Mouse (Mus musculus): Measurements from ENCODE around the gene Pard3.

Pard3 gene

DNA sequence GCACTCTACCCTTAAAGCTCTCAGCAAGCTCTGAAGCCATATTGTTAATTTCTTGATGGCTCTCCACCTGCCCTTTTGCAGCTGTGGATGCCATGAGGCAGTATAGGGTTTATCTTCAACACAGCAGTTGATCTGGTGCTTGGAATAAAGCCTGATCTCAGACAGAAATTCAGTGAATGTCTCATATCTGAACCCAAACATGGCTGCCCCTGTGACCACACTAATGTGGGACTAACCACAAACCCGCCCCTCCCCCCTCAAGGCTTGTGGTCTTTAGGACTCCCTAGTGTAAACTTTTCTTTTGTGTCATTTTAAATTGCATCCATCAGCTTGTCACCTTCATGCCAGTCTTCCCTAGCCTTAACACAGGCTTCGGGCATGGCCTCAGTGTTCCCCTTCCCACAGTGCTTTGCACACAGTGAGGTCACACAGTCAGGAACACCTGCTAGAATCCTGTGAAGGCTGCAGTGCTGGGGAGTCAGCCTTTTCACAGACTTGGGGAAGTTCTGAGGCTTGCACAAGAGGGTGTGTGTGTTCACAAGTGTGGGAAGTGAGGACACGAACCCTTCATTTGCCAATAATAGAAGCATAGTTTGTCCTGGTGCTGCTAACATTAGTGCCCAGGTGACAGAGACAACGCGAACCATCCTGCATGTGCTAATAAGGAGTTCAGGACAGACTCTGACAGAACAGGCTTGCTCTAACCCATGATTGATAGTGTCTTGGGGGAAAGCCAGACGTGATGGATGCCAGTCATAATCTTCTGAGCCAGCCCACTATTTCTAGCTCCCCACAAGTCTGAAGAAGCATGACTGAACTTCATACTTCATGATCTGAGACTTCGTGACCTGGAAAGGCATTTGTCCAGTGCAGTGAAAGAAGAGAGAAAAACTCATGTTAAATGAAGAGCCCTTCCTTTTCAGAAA lies 451.4 kb downstream of the Pard3 start:
- no peak for DNase-seq

- no peak for DNase-seq
These were observed 452.4 kb downstream of the Pard3 start for GRCm38 (mm10) chr8:127516043-127516442.

DNA sequence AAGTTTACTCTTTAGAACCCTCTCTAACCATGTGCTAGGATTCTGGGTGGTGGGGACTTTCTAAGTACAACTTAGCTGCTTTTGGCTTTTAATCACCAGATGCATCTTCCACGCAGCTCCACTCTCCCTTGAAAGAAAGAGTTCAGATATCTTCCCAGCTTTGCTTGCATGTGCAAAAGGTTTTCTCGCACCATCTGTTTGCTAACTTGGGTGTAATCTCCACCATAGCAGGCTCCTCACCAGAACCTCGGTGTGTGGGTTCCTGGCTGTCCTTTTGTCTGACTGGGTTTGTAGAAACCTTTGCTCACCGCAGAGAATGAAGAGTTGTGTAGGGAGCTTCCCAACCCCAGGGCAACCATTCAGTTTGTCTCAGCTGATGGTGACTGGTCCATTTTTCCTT lies 462.0 kb downstream of the Pard3 start:
- DNase-seq: no peak

- DNase-seq: no peak
These were observed 464.6 kb downstream of the Pard3 start for GRCm38 (mm10) chr8:127528315-127528714.

DNA sequence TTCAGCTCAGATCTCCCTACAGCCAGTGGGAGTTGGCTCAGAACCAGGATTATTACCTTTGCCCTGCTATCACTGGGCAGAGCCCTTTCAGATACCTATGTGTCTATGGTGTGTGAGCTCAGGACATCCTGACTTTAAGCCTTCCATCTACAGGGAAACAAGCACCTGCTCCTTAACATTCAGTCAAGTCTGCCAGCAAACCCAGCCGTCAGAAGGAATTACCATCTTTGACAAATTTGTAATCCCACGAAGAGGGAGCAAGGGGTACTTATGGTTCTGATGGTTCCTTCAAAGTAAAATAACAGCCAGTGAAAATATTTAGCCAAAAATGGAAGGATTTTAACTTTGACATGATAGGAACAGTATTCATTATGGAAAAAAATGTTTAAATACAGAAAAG lies 466.1 kb downstream of the Pard3 start:
- no peak for DNase-seq

DNA sequence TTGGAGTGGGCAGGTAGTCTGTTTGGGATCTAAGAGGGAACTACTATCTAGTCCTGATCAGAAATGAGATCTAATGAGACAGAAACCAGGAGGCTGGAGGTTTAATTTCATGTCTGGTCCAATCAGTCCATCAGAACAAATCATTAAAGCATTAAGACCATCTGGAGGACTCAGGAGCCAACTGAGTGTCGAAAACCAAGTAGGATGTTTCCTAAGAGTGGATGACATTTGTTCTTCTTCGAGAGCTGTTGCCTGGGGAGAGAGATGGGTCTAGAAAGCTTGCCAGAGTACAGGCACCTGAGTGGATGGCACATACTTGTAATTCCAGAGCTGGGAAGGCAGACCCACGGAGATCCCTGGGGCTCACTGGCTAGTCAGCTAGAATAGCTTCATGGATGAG lies 468.2 kb downstream of the Pard3 start:
- no peak for DNase-seq

DNA sequence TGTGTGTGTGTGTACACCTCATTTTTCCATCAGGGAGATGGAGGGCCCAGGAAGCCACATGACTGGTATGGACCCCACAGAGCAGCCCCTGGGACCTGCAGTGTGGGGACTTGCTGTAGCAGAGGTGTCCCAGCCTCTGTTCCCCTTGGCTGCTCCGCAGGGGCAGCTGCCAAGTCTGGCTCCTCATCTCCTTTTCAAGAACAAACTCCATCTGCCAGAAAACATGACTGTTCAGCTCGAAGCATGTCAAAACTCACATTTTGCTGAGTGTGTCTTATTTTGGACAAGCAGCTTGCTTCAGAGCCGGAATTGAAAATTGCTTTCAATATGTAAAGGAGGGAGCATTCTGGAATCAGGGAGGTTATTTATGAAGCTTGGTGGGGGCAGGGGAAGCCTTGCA lies 471.1 kb downstream of the Pard3 start:
- peak; percentile 13 for DNase-seq

GRCm38 (mm10) chr8:127535192-127535845 lies 471.6 kb downstream of the Pard3 start:
- DNase-seq: no peak

DNA sequence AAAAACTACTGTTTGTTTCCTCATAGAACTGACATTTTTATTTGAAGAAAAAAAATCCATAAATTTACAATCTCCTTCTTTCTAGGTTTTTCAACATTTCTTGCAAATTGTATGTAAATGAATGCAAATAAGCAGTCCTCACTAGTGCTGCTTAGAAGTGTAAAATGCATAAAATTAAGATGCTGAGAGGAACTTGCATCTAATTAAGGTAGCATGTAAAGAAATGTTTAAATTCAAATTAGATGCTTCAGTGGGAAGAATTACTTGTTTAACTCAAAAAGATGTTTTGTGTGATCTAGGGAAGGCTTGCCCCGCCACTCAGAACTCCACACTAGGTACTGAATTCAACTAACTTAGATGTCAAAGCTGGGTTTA lies 472.1 kb downstream of the Pard3 start:
- DNase-seq: no peak

- DNase-seq: no peak
These were observed 476.1 kb downstream of the Pard3 start for GRCm38 (mm10) chr8:127539803-127540202.

- DNase-seq: no peak
These were observed 476.6 kb downstream of the Pard3 start for GRCm38 (mm10) chr8:127540273-127540672.

DNA sequence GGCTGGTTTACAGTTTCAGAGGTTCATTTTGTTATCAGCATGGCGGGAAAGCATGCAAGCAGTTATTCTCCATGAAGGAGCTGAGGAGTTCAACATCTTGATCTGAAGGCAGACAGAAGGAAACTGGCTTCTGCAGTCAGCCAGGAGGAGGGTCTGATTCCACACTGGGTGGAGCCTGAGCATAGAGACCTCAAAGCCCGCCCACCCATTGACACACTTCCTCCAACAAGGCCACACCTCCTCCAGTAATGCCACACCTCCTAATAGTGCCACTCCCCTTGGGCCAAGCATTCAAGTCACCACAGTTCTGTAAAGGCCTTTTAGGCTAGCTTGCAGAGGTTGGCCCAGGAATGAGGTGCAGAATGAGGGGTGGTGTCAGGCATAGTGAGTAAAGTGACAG lies 478.5 kb downstream of the Pard3 start:
- no peak for DNase-seq

- no peak for DNase-seq
These were observed 480.0 kb downstream of the Pard3 start for GRCm38 (mm10) chr8:127543676-127544075.

- no peak for DNase-seq
These were observed 482.5 kb downstream of the Pard3 start for GRCm38 (mm10) chr8:127546161-127546560.

- no peak for DNase-seq
These were observed 487.2 kb downstream of the Pard3 start for GRCm38 (mm10) chr8:127550928-127551327.

- DNase-seq: peak; percentile 25
These were observed 488.5 kb downstream of the Pard3 start for GRCm38 (mm10) chr8:127552161-127552595.

DNA sequence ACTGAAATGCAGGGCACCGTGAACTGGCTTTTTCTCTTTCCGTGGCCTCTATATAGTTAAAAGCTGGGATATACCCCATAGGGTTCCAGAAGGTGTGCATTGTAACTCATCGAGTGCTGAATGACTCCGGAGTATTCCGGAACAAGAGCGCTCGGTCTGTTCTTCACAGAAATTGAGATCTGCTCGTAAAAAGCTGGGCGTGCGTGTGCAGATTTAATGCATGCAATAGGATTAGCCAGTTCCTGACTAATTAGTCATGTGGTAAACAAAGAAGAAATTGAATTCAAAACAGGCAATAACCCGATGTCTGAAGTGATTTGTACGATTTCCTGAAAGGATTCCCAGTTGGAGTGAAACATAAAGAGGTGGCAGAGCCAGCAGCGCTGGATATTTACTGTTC lies 489.1 kb downstream of the Pard3 start:
- no peak for DNase-seq

- DNase-seq: no peak
These were observed 489.9 kb downstream of the Pard3 start for GRCm38 (mm10) chr8:127553582-127553981.

- DNase-seq: no peak
These were observed 492.1 kb downstream of the Pard3 start for GRCm38 (mm10) chr8:127555795-127556194.

- no peak for DNase-seq
These were observed 493.3 kb downstream of the Pard3 start for GRCm38 (mm10) chr8:127556964-127557363.

GRCm38 (mm10) chr8:127557566-127557965 lies 493.9 kb downstream of the Pard3 start:
- DNase-seq: no peak

DNA sequence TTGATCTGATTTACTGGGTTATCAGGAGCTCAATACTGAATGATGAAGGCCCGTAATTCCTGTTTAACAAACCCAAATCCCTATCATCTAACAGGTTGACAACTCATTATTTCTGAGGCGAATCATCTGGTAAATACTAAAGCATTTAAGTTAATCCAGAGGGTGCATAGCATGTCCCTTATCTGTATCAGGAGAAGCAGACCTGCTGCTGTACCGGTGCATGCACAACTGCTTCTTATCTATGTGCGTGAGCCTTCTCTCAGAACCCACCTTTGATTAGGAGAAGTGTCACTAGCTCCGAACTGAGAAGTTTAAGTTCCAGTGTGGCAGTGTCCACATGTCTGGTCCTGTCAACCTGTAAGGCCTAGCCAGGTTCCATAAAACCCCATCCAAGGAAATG lies 499.9 kb downstream of the Pard3 start:
- DNase-seq: no peak

- no peak for DNase-seq
These were observed 500.7 kb downstream of the Pard3 start for GRCm38 (mm10) chr8:127564426-127564825.

GRCm38 (mm10) chr8:127569212-127569611 lies 505.5 kb downstream of the Pard3 start:
- no peak for DNase-seq
